Mouse (Mus musculus) limb, embryonic 15.5 days (tissue): Measurements from ENCODE around the gene Klrd1. TPM values are rescaled to one million over a fixed set of nuclear protein-coding genes. Genes with fewer than 3 reads are reported as not detected.

Source experiments
- ATAC-seq: fragments of 200-750 bp; cut with Nextera tagmentation; 2 replicates; pipeline ENCODE4 v1.8.0; 2017; ENCODE audit warnings: low read depth, moderate TSS enrichment; ENCODE audit not compliant: insufficient number of reproducible peaks, low FRiP score, low TSS enrichment
- H3K27ac ChIP-seq: fragments of 300-500 bp; sonication (generic); 2 replicates; pipeline ENCODE4 v1.5.1; 2015; ENCODE audit warnings: moderate library complexity, mild to moderate bottlenecking, inconsistent platforms
- H3K27me3 ChIP-seq: fragments of 300-500 bp; sonication (generic); 2 replicates; pipeline ENCODE4 v1.6.1; 2015; ENCODE audit warnings: inconsistent platforms
- H3K36me3 ChIP-seq: fragments of 300-500 bp; sonication (generic); 2 replicates; pipeline ENCODE4 v1.6.1; 2015; ENCODE audit warnings: inconsistent platforms
- H3K4me1 ChIP-seq: fragments of 300-500 bp; sonication (generic); 2 replicates; pipeline ENCODE4 v1.6.1; 2015; ENCODE audit warnings: inconsistent platforms
- H3K4me2 ChIP-seq: fragments of 300-500 bp; sonication (generic); 2 replicates; pipeline ENCODE4 v1.6.1; 2015; ENCODE audit warnings: mild to moderate bottlenecking, inconsistent platforms
- H3K4me3 ChIP-seq: fragments of 300-500 bp; sonication (generic); 2 replicates; pipeline ENCODE4 v1.5.1; 2015; ENCODE audit warnings: mild to moderate bottlenecking, inconsistent platforms
- H3K9ac ChIP-seq: fragments of 300-500 bp; sonication (generic); 2 replicates; pipeline ENCODE4 v1.6.1; 2015; ENCODE audit warnings: inconsistent platforms
- H3K9me3 ChIP-seq: fragments of 300-500 bp; sonication (generic); 2 replicates; pipeline ENCODE4 v1.6.1; 2016; ENCODE audit warnings: inconsistent platforms
- WGBS: fragments of 180-500 bp; shearing (Covaris S2); methylation state at CpG from one replicate; pipeline ENCODE4 v1.1.7; 2015; 5-methylcytosine and 5-hydroxymethylcytosine counted together
- polyA plus RNA-seq: library from polyadenylated mRNA; unstranded; fragments of >200 nt; fragmentation: Nextera tagmentation; extraction: Ambion mirVana; gene quantifications from 2 replicates; pipeline ENCODE4 v1.2.1, GENCODE M21; 2015

The Klrd1 gene
- not detected in 2 replicates for polyA plus RNA-seq

DNA sequence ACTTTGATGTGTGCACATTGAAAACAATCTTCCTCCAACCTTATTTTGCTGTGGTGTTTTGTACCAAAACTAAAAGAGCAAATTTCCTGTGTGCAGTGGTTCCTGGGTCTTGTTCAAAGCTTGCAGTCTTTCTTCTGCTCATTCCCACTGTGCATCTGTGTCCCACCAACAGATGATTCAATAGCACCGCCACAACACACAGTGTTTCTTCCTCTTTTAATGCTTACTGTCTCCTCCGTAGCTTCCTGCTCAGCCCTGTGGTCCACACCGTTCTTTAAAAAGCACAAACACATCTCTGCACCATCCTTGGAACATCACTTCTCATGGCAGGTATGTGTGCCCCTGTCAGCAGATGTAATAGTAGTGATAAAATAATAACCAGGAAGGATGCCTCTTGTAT lies at the start of gene Klrd1:
Gene Klrd1 (plus strand): TSS at position 275 of the 400 bp plus-strand sequence.
- Histone ChIP-seq H3K36me3 (no peaks in the 10 kb centered on the region), H3K9me3 (no peaks in the 10 kb centered on the region), H3K4me2 (no peak within 1 kb of the TSS), H3K9ac (no peak within 1 kb of the TSS), H3K27ac (no peak within 1 kb of the TSS), H3K4me3 (no peak within 1 kb of the TSS), H3K4me1 (no peaks in the 10 kb centered on the region), H3K27me3 (no peaks in the 10 kb centered on the region)
- no peak for ATAC-seq
- WGBS, result 78% methylated on average over 3 of the region's 3 CpGs

DNA sequence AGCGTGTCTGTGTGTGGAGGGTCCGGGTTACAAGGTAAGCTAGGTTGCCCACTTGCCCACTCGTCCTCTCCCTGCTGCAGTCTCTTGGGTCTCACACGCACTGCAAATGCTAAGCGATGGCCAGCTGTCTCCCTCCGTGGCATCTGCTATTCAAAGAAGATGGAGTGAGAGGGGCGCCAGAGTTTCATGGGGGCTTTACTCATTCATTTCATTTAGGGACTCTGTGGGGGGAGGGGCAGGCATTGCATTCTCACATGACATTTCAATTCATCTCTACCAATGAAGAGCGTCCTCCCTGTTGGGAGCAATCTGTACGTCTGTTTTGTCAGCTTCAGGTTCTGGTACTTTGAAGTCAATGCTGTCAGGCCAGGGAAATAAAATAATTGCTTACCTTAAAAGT lies 49.7 kb upstream of the Klrd1 start:
- Histone ChIP-seq H3K4me2 (no peak overlapping the region), H3K9ac (no peak overlapping the region), H3K9me3 (no peaks in the 10 kb centered on the region), H3K27me3 (no peaks in the 10 kb centered on the region), H3K36me3 (peaks cover 42% of the 10 kb centered on the region), H3K4me1 (0 out of 2 replicates have a peak, but pooled peaks cover 3% of the 10 kb centered on the region), H3K27ac (no peak overlapping the region), H3K4me3 (no peak overlapping the region)
- 78% methylated on average over 9 of the region's 9 CpGs for WGBS
- ATAC-seq, result no peak

DNA sequence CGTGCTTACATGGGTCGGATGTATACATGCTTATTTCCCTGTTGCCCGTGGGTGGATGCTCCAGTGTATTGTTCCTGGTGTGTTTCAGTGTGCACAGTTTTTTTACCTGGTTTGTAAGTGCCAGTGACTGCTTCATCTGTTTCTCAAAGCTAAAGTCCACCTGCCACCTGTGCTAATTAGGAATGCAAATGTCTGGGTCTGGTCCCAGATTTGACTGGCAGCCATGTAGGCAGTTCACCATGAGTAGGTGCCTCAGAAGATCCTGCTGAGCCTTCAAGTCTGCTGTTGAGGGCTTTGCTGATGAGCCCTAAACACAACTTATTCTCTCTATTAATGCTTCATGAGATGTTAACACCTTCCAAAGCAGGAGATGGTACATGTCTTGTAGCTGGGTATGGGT lies 49.0 kb upstream of the Klrd1 start:
- Histone ChIP-seq H3K4me2 (no peak overlapping the region), H3K4me3 (no peak overlapping the region), H3K4me1 (0 out of 2 replicates have a peak, but pooled peaks cover 3% of the 10 kb centered on the region), H3K9me3 (no peaks in the 10 kb centered on the region), H3K27me3 (no peaks in the 10 kb centered on the region), H3K9ac (no peak overlapping the region), H3K27ac (no peak overlapping the region), H3K36me3 (peaks cover 42% of the 10 kb centered on the region)
- ATAC-seq, result no peak
- WGBS, result 90% methylated on average over 3 of the region's 3 CpGs

DNA sequence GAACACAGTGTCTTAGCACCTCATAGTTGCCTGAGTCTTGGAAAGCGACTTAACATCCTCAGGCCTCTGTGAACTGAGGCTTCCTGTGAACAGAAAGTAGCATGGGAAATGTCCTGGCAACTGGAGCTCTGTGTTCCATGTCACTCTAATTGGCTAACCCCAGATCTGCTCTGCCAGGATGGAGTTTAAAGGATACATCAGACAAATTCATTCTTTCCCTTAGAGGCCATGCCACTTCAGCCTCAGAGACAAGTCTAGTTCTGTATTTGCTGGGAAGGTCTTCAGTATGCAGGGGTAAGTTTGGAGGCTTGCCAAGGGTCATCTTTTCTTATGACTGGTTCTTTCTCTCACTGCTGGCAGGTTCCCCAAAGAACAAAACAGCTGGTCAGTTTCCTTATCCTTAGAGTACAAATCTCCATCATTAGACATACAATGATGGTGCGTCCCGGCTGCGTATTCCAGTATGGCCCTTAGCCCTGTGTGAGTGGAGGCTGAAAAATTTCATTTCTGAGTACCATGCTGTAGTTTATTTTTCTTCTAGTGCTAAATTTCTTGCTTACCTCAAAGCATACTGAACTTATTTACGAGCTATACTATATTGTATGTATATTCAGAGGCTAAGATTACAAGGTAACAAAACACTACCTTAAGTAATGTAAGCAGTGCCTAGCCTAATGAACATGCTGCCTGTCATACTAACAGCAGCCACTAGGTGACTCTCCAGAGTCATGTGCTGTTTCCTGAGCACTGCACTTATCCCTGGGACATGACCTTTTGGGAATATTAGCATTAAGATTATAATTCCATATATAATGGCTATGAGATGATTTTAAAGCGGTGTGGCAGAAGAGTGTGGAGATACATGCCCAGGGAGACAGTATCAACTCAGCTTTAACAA lies 47.6 kb upstream of the Klrd1 start:
- Histone ChIP-seq H3K27me3 (no peaks in the 10 kb centered on the region), H3K4me2 (no peak overlapping the region), H3K9ac (no peak overlapping the region), H3K36me3 (peaks cover 31% of the 10 kb centered on the region), H3K4me1 (0 out of 2 replicates have a peak, but pooled peaks cover 3% of the 10 kb centered on the region), H3K9me3 (no peaks in the 10 kb centered on the region), H3K27ac (no peak overlapping the region), H3K4me3 (no peak overlapping the region)
- WGBS, result 66% methylated on average over 6 of the region's 6 CpGs
- ATAC-seq, result no peak

DNA sequence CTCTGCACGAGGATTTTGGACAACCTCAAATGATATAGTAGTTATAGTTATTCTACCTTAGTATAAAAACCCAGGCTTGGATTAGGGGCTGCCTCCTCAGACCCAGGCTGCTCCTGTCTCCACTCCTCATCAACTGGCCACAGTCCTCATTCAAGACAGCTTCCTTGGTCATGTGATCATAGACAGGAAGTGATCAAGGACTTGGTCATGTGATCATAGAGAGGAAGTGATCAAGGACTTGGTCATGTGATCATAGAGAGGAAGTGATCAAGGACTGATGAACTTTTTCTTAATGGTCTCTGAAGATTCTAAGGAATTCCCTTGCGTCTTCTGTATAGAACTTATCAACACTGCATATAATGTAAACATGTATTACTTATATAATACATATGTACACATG lies 44.3 kb upstream of the Klrd1 start:
- no peak for ATAC-seq
- H3K27me3 ChIP-seq, result no peaks in the 10 kb centered on the region
- WGBS, result 76% methylated on average over 2 of the region's 2 CpGs
- 0 out of 2 replicates have a peak, but pooled peaks cover 3% of the 10 kb centered on the region for H3K4me1 ChIP-seq
- H3K27ac ChIP-seq, result no peak overlapping the region
- H3K36me3 ChIP-seq, result no peaks in the 10 kb centered on the region
- no peak overlapping the region for H3K4me2 ChIP-seq
- H3K4me3 ChIP-seq, result no peak overlapping the region
- H3K9ac ChIP-seq, result no peak overlapping the region
- H3K9me3 ChIP-seq, result no peaks in the 10 kb centered on the region

DNA sequence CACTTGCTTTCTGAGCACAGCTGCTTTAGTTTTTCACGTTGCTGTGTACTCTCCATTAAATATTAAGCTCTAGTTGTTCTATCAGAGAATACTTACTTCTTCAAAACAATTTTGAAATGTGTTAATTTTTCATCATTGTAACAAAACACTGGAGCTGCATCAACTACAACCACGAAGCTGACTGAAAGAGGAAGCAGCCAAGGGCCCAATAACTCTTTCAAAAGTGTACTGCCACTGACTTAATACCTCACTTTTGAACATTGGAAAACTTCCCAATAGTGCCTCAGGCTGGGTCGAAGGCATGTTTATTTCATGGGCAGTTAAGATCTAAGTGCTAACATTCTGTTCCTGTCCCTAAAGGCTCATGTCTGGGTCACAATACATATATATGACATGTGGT lies 43.6 kb upstream of the Klrd1 start:
- Histone ChIP-seq H3K27ac (no peak overlapping the region), H3K27me3 (no peaks in the 10 kb centered on the region), H3K36me3 (no peaks in the 10 kb centered on the region), H3K4me3 (no peak overlapping the region), H3K9ac (no peak overlapping the region), H3K4me2 (no peak overlapping the region), H3K4me1 (0 out of 2 replicates have a peak, but pooled peaks cover 3% of the 10 kb centered on the region), H3K9me3 (no peaks in the 10 kb centered on the region)
- 54% methylated on average over 3 of the region's 3 CpGs for WGBS
- no peak for ATAC-seq

DNA sequence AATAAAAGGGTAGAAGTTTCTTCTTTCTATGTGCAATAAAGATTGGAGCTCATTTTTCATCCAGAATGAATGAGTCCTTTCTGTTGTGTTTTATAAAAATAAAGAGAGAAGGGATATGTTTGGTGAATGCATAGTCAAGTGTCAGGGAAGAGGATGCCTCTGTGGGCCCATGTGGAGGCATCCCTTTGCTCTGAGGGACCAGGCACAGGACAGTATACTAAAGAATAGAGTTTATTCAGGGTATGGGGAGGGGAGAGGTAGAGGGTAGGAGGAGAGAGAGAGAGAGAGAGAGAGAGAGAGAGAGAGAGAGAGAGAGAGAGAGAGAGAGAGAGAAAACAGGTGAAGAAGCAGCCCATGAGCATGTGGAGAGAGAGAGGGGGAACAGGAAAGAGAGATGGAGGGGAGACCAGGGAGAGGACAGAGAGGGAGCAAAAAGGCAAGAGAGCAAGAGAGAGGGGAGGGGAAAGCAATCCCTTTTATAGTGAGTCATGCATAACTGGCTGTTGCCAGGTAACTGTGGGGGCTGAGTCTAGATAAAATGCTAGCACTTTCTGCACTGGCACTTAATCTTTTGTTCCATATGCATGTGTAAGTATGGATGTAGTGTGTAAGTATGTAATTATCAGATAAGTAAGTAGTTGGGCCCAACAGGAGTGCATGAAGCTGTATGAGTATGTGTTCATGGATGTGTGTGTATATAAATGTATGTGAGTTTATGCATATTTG lies 34.1 kb upstream of the Klrd1 start:
- Histone ChIP-seq H3K4me1 (no peaks in the 10 kb centered on the region), H3K9ac (no peak overlapping the region), H3K4me3 (no peak overlapping the region), H3K27ac (no peak overlapping the region), H3K27me3 (no peaks in the 10 kb centered on the region), H3K9me3 (no peaks in the 10 kb centered on the region), H3K36me3 (no peaks in the 10 kb centered on the region), H3K4me2 (no peak overlapping the region)
- ATAC-seq, result no peak

DNA sequence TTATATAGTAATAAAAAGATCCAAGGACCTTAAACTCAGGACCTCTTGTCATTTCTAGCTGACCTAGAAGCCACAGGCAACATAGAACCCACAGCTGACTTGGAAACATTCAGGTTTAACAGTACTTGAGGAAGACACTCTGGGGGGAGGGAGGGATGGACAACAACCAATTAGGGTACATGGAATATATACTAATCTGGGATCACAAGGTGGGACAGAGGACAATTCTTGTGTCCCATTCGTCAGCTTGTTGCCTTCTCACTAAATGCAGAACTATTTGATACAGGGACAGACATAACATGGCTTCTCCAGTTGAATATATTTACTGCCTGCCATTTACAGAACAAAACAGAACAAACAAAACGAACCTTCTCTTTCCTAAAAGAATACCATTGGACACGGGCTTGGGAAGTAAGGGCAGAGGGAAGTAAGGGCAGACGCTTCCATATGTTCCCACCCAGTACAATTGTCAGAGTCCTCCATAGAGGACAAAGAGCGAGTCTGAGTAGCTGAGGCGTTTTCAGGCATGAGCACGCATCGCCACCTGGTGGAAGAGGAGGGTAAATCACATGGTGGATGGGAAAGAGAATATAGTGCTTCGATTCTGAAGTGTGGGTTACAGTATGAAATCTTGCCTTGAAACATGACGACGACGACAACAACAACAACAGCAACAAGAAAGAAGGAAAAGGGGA lies 32.5 kb upstream of the Klrd1 start:
- peak; percentile 52; the same call in 1 of the 2 replicates for ATAC-seq
- Histone ChIP-seq H3K27me3 (no peaks in the 10 kb centered on the region), H3K4me3 (no peak overlapping the region), H3K4me1 (no peaks in the 10 kb centered on the region), H3K9ac (no peak overlapping the region), H3K9me3 (no peaks in the 10 kb centered on the region), H3K36me3 (no peaks in the 10 kb centered on the region), H3K4me2 (no peak overlapping the region), H3K27ac (no peak overlapping the region)
- 22% methylated on average over 12 of the region's 12 CpGs for WGBS

DNA sequence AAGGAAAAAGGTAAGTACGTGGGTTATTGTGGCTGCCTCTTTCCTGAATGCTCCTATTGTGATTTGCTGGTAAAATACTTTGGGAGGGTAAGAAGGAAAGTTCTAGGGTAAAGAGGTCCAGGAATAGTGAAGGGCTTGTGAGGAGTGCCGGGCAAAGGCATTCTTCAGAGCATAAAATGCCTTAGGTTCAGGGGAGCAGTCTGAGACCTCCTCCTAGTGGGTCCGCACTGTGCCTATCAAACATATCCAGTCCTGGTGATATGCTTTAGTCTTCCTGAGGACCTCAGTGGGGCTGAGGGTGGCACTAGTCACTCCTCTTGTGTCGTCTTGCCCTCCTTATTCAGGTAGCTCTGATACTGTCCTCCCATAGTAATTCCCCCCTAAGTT lies 31.9 kb upstream of the Klrd1 start:
- H3K36me3 ChIP-seq, result no peaks in the 10 kb centered on the region
- H3K9ac ChIP-seq, result no peak overlapping the region
- no peak overlapping the region for H3K4me3 ChIP-seq
- no peaks in the 10 kb centered on the region for H3K9me3 ChIP-seq
- no peaks in the 10 kb centered on the region for H3K27me3 ChIP-seq
- no peak for ATAC-seq
- 50% methylated on average over 4 of the region's 4 CpGs for WGBS
- H3K4me1 ChIP-seq, result no peaks in the 10 kb centered on the region
- no peak overlapping the region for H3K4me2 ChIP-seq
- no peak overlapping the region for H3K27ac ChIP-seq

DNA sequence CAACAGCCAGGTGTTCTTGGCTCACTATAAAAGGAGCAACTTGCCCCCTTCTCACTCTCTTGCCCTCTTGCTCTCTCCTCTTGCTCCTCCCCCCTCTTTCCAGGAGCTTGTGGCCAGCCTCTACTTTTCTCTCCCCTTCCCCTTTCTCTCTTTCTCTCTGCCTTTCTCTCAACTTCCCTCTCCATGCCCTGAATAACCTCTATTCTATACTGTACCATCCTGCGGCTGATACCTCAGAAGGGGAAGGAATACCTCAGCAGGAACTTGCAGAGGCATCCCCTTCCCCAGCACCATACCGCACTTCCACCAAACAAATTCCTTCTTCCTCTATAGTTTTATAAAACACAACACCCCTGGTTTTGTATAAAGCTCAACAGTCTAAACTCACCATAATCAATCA lies 26.3 kb upstream of the Klrd1 start:
- 73% methylated on average over 2 of the region's 2 CpGs for WGBS
- Histone ChIP-seq H3K27me3 (no peaks in the 10 kb centered on the region), H3K27ac (no peak overlapping the region), H3K36me3 (no peaks in the 10 kb centered on the region), H3K4me3 (no peak overlapping the region), H3K9me3 (no peaks in the 10 kb centered on the region), H3K4me1 (no peaks in the 10 kb centered on the region), H3K9ac (no peak overlapping the region), H3K4me2 (no peak overlapping the region)
- ATAC-seq, result no peak

DNA sequence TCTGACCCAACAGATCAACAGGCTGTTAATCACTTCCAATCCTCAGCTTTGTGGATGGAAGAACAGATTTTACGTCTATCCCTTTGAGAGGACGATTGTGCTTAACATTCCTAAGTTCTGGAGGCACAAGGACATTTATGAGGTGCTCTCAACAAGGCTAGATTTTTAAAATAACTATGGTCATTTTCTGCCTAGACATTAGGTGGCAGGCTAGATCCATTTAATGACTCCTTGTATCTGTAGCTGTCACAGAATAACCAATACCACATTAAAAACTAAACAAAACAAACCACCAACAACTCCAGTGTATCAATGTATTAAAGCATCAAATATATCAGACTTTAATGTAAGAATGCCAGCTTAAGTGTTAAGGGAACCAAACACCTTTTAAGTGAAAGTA lies 16.3 kb upstream of the Klrd1 start:
- H3K4me2 ChIP-seq, result no peak overlapping the region
- WGBS, result 6% methylated on average over 2 of the region's 2 CpGs
- no peak overlapping the region for H3K4me3 ChIP-seq
- no peak overlapping the region for H3K27ac ChIP-seq
- no peaks in the 10 kb centered on the region for H3K9me3 ChIP-seq
- no peak for ATAC-seq
- no peak overlapping the region for H3K9ac ChIP-seq
- H3K36me3 ChIP-seq, result no peaks in the 10 kb centered on the region
- H3K4me1 ChIP-seq, result no peaks in the 10 kb centered on the region
- no peaks in the 10 kb centered on the region for H3K27me3 ChIP-seq

DNA sequence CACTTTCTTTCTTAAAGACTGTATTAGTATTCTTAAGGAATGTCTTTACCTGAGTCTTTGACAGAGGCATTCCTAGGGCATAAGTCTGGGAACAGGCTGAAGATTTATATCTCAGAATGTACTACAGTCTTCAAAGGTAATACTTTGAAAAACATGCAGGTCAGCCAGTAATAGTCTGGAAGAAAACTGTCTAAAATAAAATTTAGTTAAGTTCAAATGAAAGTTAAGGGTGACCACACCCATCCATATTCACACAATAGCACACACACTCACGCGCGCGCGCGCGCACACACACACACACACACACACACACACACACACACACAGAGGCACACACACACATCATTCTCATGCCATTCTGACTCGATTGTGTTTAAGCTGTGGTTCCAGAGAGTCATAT lies 14.0 kb upstream of the Klrd1 start, which contains the start of gene Klre1:
Gene Klre1 (plus strand): TSS at position 301 of the 400 bp plus-strand sequence.
- 93% methylated on average over 8 of the region's 8 CpGs for WGBS
- no peaks in the 10 kb centered on the region for H3K9me3 ChIP-seq

More for the DNA sequence above, 14.0 kb upstream of the Klrd1 start, which contains the start of gene Klre1:
- Histone ChIP-seq H3K9ac (no peak within 1 kb of the TSS), H3K4me3 (no peak within 1 kb of the TSS), H3K27ac (no peak within 1 kb of the TSS), H3K4me1 (no peaks in the 10 kb centered on the region), H3K27me3 (no peaks in the 10 kb centered on the region), H3K4me2 (no peak within 1 kb of the TSS), H3K36me3 (no peaks in the 10 kb centered on the region)
- no peak for ATAC-seq
